Mouse (Mus musculus) left cerebral cortex, adult 2 months (tissue): ENCODE measurements around the gene Tbc1d12. TPM values are rescaled to one million over a fixed set of nuclear protein-coding genes. Genes with fewer than 3 reads are reported as not detected.
"Not testable (repeated sequence)": the region's sequence is repeated elsewhere in the genome, so short reads cannot be mapped to it uniquely, and the experiment has no call there.

Experiments
- DNase-seq, 2 experiments: peaks; one replicate each; pipeline ENCODE4 v3.0.0; 2021 to 2022; ENCODE audit warnings: low spot score in 2 of 2, mixed read lengths in 1 of 2; ENCODE audit errors: extremely low spot score in 1 of 2
- H3K27ac ChIP-seq: fragments of 200-600 bp; 2 replicates; pipeline ENCODE4 v1.8.1; 2022
- H3K4me3 ChIP-seq: fragments of 200-600 bp; 2 replicates; pipeline ENCODE4 v1.8.1; 2022
- CTCF ChIP-seq: fragments of 200-600 bp; IDR thresholded peaks from 2 replicates; pipeline ENCODE4 v1.8.1; 2022; ENCODE audit warnings: antibody characterized with exemption, mild to moderate bottlenecking, moderate library complexity
- intact Hi-C: fragments of 180-260 bp; cut with DNase I; formaldehyde crosslinking; loops from one replicate; pipeline ENCODE4 v1.15.1; 2025
- total RNA-seq, 2 experiments: library from RNA; stranded (reverse); gene quantifications; 2 replicates each; pipeline ENCODE4 v1.2.3; 2021

Gene Tbc1d12
- total RNA-seq, 2 experiments from 2014 or later = 11.6 to 13.3 TPM

DNA sequence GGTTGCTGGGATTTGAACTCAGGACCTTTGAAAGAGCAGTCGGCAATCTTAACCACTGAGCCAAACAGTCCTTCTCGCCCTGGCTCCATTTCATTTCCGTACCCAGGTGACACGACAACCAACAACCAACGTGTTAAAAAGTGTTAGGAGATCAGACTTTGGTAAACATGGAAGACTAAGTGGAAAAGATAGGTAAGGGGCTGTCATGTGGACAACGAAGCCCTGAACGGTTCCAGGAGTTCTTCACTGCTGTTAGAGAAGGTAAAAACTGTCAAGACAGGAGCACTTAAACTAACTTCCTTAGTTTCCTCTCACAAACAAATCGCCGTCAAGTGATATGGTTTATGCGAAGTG, 318 bp upstream of the Tbc1d12 start:
- Histone ChIP-seq H3K27ac (peak overlapping the region; percentile 66), H3K4me3 (peak overlapping the region; percentile 77)
- DNase-seq = no peak
- no peak for TF ChIP-seq CTCF
- intact Hi-C loops = loop anchor here (1.0 kb wide), 1 partner anchor 17 kb away; the partner anchor contains the start of gene Noc3l

DNA sequence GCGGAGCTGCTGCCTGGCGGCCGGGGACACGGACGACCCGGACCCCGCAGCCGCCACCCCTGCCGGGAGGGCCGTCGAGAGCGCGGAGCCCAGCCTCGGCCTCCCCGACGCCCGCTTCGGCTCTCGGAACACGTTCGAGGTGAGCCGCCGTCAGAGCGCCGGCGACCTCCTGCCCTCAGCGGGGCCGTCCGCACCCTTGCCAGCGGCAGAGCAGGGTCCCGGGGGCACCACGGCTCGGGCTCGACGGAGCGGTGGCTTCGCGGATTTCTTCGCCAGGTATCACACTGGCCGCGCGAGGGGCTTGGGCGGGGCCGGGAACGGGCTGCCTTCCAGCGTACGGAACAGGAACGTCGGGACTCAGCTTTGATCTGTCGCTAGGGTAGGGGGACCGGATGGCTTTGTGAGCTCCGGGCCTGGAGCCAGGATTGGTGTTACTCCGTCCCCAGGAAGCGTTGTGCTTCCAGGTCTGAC, 827 bp downstream of the Tbc1d12 start:
- no peak for TF ChIP-seq CTCF
- H3K4me3 ChIP-seq = peak overlapping the region; percentile 77
- intact Hi-C loops = no loop called here

DNA sequence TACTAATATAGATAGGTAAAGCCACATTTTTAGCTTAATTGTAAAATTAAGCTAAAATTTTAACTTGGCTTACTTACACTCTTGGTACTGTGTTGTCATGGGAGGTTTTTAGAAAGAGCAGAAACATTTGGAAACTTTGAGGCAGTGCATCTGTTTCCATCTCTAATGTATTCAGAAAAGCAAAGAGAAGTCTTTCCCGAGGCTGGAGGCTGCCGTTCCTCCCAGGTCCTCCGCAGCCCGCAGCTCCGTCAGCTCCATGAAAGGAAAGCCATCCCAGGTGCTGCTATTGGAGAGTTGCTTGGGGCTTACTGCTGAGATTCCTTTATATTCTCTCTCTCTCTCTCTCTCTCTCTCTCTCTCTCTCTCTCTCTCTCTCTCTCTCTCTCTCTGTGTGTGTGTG, 8.4 kb downstream of the Tbc1d12 start:
- intact Hi-C loops = no loop called here
- Histone ChIP-seq H3K27ac (no peak overlapping the region), H3K4me3 (no peak overlapping the region)
- no peak for TF ChIP-seq CTCF
- no peak for DNase-seq

More for the DNA sequence above, 827 bp downstream of the Tbc1d12 start:
- DNase-seq = peak; percentile 39 to 41
- peak overlapping the region; percentile 82 for H3K27ac ChIP-seq

DNA sequence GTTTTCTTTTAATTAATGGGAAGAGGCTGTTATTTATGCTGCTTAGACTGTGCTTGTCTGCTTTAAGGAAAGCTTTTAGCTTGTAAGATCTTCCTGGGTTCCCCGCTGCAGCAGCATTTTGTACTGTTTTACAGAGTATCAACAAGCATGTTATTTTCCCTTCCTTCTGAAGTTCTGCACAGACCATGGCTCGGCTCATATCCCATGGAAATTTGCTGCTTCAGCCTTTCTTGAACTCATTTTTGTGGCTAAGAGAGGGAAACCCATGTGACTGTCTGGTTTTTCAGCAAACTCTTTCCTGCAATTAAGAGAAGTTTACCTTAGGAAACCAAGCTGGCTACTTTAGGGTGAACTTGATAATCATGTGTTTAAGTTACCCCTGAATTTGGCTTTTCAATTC, 10.0 kb downstream of the Tbc1d12 start:
- Histone ChIP-seq H3K27ac (no peak overlapping the region), H3K4me3 (no peak overlapping the region)
- no peak for DNase-seq
- intact Hi-C loops = no loop called here
- TF ChIP-seq CTCF = no peak

DNA sequence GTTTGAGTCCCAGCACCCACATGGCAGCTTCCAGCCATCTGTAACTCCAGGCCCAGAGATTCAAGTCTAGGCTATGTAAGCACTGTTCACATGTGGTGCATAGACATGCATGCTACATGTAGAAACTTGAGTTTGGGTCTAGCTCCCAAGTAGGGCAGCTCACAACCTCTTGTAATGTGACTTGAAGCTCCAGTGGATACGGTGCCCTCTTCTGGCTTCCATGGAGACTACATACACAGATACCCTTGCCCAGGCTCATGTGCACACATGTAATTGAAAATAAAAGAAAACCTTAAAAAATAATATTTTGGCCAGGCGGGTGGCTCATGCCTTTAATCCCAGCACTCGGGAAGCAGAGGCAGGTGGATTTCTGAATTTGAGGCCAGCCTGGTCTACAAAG, 21.8 kb downstream of the Tbc1d12 start:
- H3K4me3 ChIP-seq = no peak overlapping the region
- DNase-seq = no peak
- H3K27ac ChIP-seq = no peak overlapping the region
- no peak for TF ChIP-seq CTCF
- intact Hi-C loops = no loop called here

DNA sequence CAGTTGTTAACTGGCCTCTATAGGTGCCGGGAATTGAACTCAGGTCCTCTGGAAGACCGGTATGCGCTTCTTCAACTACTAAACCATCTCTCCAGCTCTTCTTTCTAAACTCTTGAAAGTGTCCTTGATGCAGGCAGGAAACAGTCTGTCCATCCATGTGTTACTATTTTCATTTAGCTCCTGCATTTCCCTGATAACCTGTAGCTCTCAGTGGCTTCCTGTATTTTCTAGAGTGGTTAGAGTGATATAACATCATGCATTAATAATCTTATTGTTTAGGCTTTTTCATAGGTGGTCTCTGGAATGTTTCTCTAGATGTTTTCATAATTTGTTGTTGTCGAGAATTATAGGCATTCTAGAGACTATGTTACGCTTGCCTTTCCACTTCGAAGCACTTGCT, 26.1 kb downstream of the Tbc1d12 start:
- Histone ChIP-seq H3K4me3 (no peak overlapping the region), H3K27ac (no peak overlapping the region)
- intact Hi-C loops = no loop called here
- DNase-seq = no peak
- TF ChIP-seq CTCF = no peak

DNA sequence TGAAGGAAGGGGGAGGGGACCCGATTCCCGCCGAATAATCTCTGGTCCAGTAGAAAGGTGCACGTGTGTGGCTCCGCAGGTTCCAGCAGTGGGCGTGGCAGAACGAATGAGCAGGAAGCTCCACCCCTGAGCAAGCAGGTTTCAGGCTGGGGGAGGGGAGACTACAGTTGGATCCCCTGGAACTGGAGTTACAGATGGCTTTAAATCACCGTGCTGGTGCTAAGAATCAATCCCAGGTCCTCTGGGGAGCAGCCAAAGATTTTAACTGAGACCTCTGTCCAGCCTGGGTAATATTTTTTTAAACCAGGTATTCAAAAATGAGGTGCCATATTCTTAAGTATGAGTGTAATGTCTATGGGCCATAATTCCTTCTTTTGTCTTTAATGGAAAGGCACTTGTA, 38.4 kb downstream of the Tbc1d12 start:
- H3K4me3 ChIP-seq, intact Hi-C loops, H3K27ac ChIP-seq, DNase-seq: not testable (repeated sequence)

DNA sequence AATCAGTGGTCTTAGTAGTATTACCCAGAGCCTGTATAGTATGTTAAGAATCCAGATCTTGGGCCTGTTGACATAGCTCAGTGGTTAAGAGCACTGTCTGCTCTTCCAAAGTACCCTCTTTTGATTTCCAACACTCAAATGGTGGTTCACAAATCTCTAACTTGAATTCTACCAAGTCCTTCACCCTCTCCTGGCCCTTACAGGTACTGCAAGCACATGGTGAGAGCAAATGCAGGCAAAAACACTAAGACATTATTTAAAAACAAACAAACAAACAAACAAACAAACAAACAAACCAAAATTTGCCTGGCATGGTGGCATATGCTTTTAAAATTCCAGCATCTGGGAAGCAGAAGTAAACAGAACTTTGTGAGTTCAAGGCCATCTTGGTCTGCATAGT, 43.9 kb downstream of the Tbc1d12 start:
- no peak for DNase-seq
- H3K4me3 ChIP-seq = no peak overlapping the region
- TF ChIP-seq CTCF = peak; percentile 28
- intact Hi-C loops = no loop called here
- no peak overlapping the region for H3K27ac ChIP-seq

DNA sequence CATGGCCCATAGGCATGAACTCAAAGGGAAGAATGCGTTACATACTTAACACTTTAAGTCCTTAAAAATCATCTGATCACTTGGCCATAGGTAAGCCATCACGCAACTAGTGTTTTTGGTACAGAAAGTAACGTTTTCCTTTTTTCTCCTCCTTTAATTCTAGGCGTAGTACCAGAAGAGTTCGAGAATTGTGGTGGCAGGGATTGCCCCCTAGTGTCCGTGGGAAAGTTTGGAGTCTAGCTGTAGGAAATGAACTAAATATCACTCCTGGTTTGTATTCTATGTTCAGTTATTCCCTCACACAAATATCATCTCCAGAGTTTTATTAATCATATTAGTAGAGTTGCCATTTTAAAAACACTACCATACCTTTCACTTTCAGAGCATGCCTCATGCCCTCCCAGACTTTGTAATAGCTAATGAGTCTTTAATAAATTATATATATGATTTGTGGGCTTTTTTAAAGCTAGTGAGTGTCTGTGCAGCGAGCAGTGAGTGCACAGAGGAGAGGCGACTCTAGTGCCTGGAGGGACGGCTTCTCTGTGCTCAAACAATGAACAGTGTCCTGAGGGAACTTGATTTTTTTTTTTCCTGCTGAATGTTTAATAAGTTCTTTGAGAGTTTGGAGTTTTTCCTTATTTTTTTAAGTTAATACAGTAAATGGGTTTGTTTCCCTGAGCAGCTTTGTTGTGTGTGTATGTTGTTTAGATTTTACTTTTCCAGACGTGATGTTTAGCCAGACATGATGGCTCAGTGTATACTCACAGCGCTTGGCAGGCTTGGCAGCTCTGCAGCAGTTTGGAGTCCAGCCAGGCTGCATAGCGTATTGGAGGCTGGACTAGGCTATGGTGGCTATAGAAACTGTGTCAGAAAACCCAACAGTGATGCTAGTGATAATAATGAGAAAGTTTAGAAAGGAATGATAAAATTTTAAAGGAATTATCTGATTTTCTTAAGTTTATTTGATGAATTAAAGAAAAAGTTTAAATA, 65.1 kb downstream of the Tbc1d12 start:
- intact Hi-C loops = no loop called here
- no peak overlapping the region for H3K4me3 ChIP-seq
- peak; percentile 42 for TF ChIP-seq CTCF
- H3K27ac ChIP-seq = no peak overlapping the region
- DNase-seq = no peak

DNA sequence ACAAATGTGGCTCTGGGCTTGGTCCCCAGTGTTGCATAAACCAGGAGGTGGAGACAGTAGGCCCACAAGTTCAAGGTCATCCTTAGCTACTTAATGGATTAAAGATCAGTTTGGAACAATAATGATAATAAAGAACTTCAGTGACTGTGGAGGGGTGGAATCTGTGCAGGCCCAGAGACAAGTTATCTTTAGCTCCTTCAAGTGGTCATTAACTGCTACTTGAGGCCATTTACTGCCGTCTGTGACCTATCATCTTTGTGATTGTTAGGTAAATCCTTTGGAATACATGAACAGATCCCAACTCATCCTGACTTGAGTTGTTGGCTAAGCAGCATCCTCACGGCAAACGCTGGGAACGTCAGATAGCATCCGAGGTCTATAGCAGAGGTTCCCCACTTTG, 66.1 kb downstream of the Tbc1d12 start:
- TF ChIP-seq CTCF = no peak
- Histone ChIP-seq H3K4me3 (no peak overlapping the region), H3K27ac (no peak overlapping the region)
- intact Hi-C loops = no loop called here
- no peak for DNase-seq

DNA sequence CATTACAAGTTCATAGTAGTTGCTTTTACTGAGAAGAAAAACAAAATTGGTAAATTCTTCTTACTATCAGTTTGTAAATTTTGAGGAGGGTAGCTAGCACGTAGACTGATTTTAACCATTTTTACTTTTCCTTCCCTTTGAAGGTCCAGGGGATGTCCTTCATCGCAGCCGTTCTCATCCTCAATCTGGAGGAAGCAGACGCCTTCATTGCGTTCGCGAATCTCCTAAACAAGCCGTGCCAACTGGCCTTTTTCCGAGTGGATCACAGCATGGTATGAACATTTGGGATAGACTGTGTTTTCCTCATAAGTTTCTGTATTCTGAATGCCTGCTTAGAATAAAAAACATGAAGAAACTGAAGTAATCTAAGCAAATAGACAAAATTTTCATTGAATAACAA, 77.4 kb downstream of the Tbc1d12 start:
- Histone ChIP-seq H3K4me3 (no peak overlapping the region), H3K27ac (no peak overlapping the region)
- no peak for DNase-seq
- intact Hi-C loops = no loop called here
- TF ChIP-seq CTCF = no peak

DNA sequence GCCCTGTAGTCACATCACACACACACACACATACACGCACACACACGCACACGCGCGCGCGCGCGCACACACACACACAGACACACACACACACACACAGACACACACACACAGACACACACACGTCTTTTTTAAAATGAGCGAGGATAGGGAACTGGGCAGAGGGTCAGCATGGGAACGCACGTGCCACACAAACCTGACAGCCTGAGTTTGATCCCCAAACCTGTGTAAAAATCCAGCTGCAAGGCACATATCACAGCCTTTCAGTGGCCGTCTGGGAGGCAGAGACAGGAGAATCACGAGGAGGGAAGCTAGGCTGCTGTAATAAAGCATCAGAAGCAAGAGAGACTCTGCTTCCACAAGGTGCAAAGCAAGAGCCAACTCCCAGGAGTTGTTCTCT, 78.5 kb downstream of the Tbc1d12 start:
- TF ChIP-seq CTCF = no peak
- intact Hi-C loops = loop anchor here (5.0 kb wide), 1 partner anchor 493 kb away; no protein-coding TSS in a partner anchor
- no peak overlapping the region for H3K4me3 ChIP-seq
- H3K27ac ChIP-seq = no peak overlapping the region
- DNase-seq = no peak

DNA sequence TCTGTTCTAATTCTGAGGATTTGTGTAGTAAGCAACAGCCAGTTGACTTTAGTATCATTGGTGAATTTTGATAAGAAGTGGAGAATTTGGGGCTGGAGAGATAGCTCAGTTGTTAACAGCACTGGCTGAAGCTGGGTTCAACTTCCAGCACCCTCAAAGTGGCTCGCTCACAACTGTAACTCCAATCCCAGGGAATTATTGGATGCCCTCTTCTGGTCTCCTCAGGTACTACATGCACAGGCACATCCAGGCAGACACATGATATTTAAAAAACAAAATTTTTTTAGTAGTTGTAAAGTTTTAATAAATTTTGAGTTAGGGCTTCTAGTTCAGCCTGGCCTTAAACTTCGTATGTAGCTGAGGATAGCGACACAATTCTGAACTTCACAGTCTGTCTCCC, 79.3 kb downstream of the Tbc1d12 start:
- DNase-seq = peak; percentile 26 to 47
- Histone ChIP-seq H3K4me3 (no peak overlapping the region), H3K27ac (no peak overlapping the region)
- peak; percentile 88 for TF ChIP-seq CTCF
- intact Hi-C loops = loop anchor here (5.0 kb wide), 1 partner anchor 493 kb away; no protein-coding TSS in a partner anchor
